Mouse (Mus musculus) adrenal gland, adult 2 months (tissue): ENCODE results near the gene Polr2i. TPM values are rescaled to one million over a fixed set of nuclear protein-coding genes. Genes with fewer than 3 reads are reported as not detected.

Experiments
- DNase-seq: peaks from one replicate; pipeline ENCODE4 v3.0.0; 2021
- polyA plus RNA-seq: library from polyadenylated mRNA; depleted of rRNA; stranded (reverse); fragments of >200 nt; gene quantifications from 2 replicates; pipeline ENCODE4 v1.2.3, GENCODE M21; 2012; rRNA removed
- total RNA-seq, 2 experiments: library from RNA; stranded (reverse); gene quantifications; 2 replicates each; pipeline ENCODE4 v1.2.3; 2021

Gene Polr2i
- total and polyA plus RNA-seq, 3 experiments: 74.2 to 84.9 (median 77.0) TPM

GRCm38 (mm10) chr7:30265935-30266334 is 34.2 kb downstream of the Polr2i start:
- no peak for DNase-seq

- no peak for DNase-seq
Observed at GRCm38 (mm10) chr7:30266780-30267179, 35.0 kb downstream of the Polr2i start.

- no peak for DNase-seq
Observed at GRCm38 (mm10) chr7:30269641-30270040, 37.9 kb downstream of the Polr2i start.

- DNase-seq: no peak
Observed at GRCm38 (mm10) chr7:30274383-30274782, 42.6 kb downstream of the Polr2i start.

- peak; percentile 25 for DNase-seq
Observed at GRCm38 (mm10) chr7:30278911-30279310, 47.2 kb downstream of the Polr2i start.

- no peak for DNase-seq
Observed at GRCm38 (mm10) chr7:30279536-30279935, 47.8 kb downstream of the Polr2i start.

GRCm38 (mm10) chr7:30279951-30280669 is 48.4 kb downstream of the Polr2i start, which contains the start of the genes Thap8 and Wdr62:
Gene Thap8 (plus strand): TSS chr7:30280094.
Gene Wdr62 (minus strand): TSS chr7:30280419.
- DNase-seq: peak; percentile 95

- DNase-seq: peak; percentile 91
Observed at GRCm38 (mm10) chr7:30280670-30281138, 49.0 kb downstream of the Polr2i start.

- no peak for DNase-seq
Observed at GRCm38 (mm10) chr7:30281522-30281921, 49.8 kb downstream of the Polr2i start.

- no peak for DNase-seq
Observed at GRCm38 (mm10) chr7:30282740-30283139, 51.0 kb downstream of the Polr2i start.

Other genes with a start within 250 kb of the Polr2i start
- gene Zfp568, start 248.0 kb upstream of the Polr2i start, total RNA-seq: 1 to 10 TPM; 5.2 to 7.1 TPM
- 1.1 and 1.6 TPM in 2 replicates for gene Zfp568, start 248.0 kb upstream of the Polr2i start, polyA plus RNA-seq
- 1 to 10 TPM; 2.1 to 2.8 TPM for gene Zfp14, start 180.6 kb upstream of the Polr2i start, total RNA-seq
- gene Zfp14, start 180.6 kb upstream of the Polr2i start, polyA plus RNA-seq: 0.81 and 1.7 TPM in 2 replicates
- 1 to 10 TPM; 1.6 to 2.5 TPM for gene Zfp82, start 159.0 kb upstream of the Polr2i start, total RNA-seq
- 0.06 and 0.11 TPM in 2 replicates for gene Zfp82, start 159.0 kb upstream of the Polr2i start, polyA plus RNA-seq
- gene Gm26920, start 141.5 kb upstream of the Polr2i start, total RNA-seq: under 1 TPM in 1 of 2 experiments, not detected in 1; 0.73 TPM
- gene Gm26920, start 141.5 kb upstream of the Polr2i start, polyA plus RNA-seq: not detected in 2 replicates
- gene Zfp566, start 141.4 kb upstream of the Polr2i start, total RNA-seq: 1 to 10 TPM; 2.2 to 2.6 TPM
- 1.5 and 1.6 TPM in 2 replicates for gene Zfp566, start 141.4 kb upstream of the Polr2i start, polyA plus RNA-seq
- 10 to 100 TPM; 35.4 to 39.5 TPM for gene Zfp260, start 137.2 kb upstream of the Polr2i start, total RNA-seq
- gene Zfp260, start 137.2 kb upstream of the Polr2i start, polyA plus RNA-seq: 6.2 and 9.7 TPM in 2 replicates
- 1 to 10 TPM; 2.5 to 4.2 TPM for gene Zfp382, start 110.0 kb upstream of the Polr2i start, total RNA-seq
- gene Zfp382, start 110.0 kb upstream of the Polr2i start, polyA plus RNA-seq: 0.07 and 0.44 TPM in 2 replicates
- 10 to 100 TPM; 45.7 to 52.1 TPM for gene Zfp146, start 62.2 kb upstream of the Polr2i start, total RNA-seq
- 2.2 and 2.5 TPM in 2 replicates for gene Zfp146, start 62.2 kb upstream of the Polr2i start, polyA plus RNA-seq
- gene Cox7a1, start 47.8 kb upstream of the Polr2i start, total RNA-seq: 100 to 1,000 TPM; 353 to 482 TPM
- 27.2 and 28.9 TPM in 2 replicates for gene Cox7a1, start 47.8 kb upstream of the Polr2i start, polyA plus RNA-seq
- 100 to 1,000 TPM; 629 to 666 TPM for gene Capns1, start 33.1 kb upstream of the Polr2i start, total RNA-seq
- gene Capns1, start 33.1 kb upstream of the Polr2i start, polyA plus RNA-seq: 1,680 and 2,038 TPM in 2 replicates
- gene Tbcb, start 324 bp downstream of the Polr2i start, total RNA-seq: 100 to 1,000 TPM in 1 of 2 experiments, 10 to 100 TPM in 1; 74.9 to 116 TPM
- 40.3 and 41.9 TPM in 2 replicates for gene Tbcb, start 324 bp downstream of the Polr2i start, polyA plus RNA-seq
- gene Ovol3, start 3.8 kb downstream of the Polr2i start, total RNA-seq: not detected
- gene Ovol3, start 3.8 kb downstream of the Polr2i start, polyA plus RNA-seq: not detected in 2 replicates
- not detected for gene Thap8, start 48.1 kb downstream of the Polr2i start, total RNA-seq
- 0.51 and 0.62 TPM in 2 replicates for gene Thap8, start 48.1 kb downstream of the Polr2i start, polyA plus RNA-seq
- 1 to 10 TPM; 4.8 to 6.1 TPM for gene Wdr62, start 48.5 kb downstream of the Polr2i start, total RNA-seq
- gene Wdr62, start 48.5 kb downstream of the Polr2i start, polyA plus RNA-seq: 16.3 and 17.6 TPM in 2 replicates
- gene Clip3, start 59.8 kb downstream of the Polr2i start, total RNA-seq: 10 to 100 TPM; 27.9 to 28.7 TPM
- 10.2 and 17.3 TPM in 2 replicates for gene Clip3, start 59.8 kb downstream of the Polr2i start, polyA plus RNA-seq
- 10 to 100 TPM; 57.8 to 73.6 TPM for gene Alkbh6, start 76.8 kb downstream of the Polr2i start, total RNA-seq
- gene Alkbh6, start 76.8 kb downstream of the Polr2i start, polyA plus RNA-seq: 276 and 312 TPM in 2 replicates
- gene Syne4, start 82.9 kb downstream of the Polr2i start, total RNA-seq: 10 to 100 TPM; 18.8 to 34.5 TPM
- 51.8 and 59.1 TPM in 2 replicates for gene Syne4, start 82.9 kb downstream of the Polr2i start, polyA plus RNA-seq
- gene E130208F15Rik, start 89.8 kb downstream of the Polr2i start, total RNA-seq: 1 to 10 TPM; 1.2 to 1.6 TPM
- 2.0 and 2.7 TPM in 2 replicates for gene E130208F15Rik, start 89.8 kb downstream of the Polr2i start, polyA plus RNA-seq
- gene Sdhaf1, start 91.9 kb downstream of the Polr2i start, total RNA-seq: 10 to 100 TPM in 1 of 2 experiments, 1 to 10 TPM in 1; 9.1 to 18.7 TPM
- gene Sdhaf1, start 91.9 kb downstream of the Polr2i start, polyA plus RNA-seq: 52.4 and 74.3 TPM in 2 replicates
- gene Lrfn3, start 130.8 kb downstream of the Polr2i start, total RNA-seq: 10 to 100 TPM in 1 of 2 experiments, 1 to 10 TPM in 1; 8.2 to 11.9 TPM
- gene Lrfn3, start 130.8 kb downstream of the Polr2i start, polyA plus RNA-seq: 32.9 and 37.6 TPM in 2 replicates
- 10 to 100 TPM; 34.7 to 41.9 TPM for gene Tyrobp, start 181.8 kb downstream of the Polr2i start, total RNA-seq
- 73.3 and 87.9 TPM in 2 replicates for gene Tyrobp, start 181.8 kb downstream of the Polr2i start, polyA plus RNA-seq
- gene Hcst, start 187.9 kb downstream of the Polr2i start, total RNA-seq: 1 to 10 TPM; 1.2 to 2.0 TPM
- gene Hcst, start 187.9 kb downstream of the Polr2i start, polyA plus RNA-seq: 6.3 and 7.9 TPM in 2 replicates
- gene Nfkbid, start 189.8 kb downstream of the Polr2i start, total RNA-seq: 1 to 10 TPM; 1.1 to 1.3 TPM
- gene Nfkbid, start 189.8 kb downstream of the Polr2i start, polyA plus RNA-seq: 3.7 and 4.1 TPM in 2 replicates
- gene Aplp1, start 213.6 kb downstream of the Polr2i start, total RNA-seq: 10 to 100 TPM; 22.7 to 43.2 TPM
- 37.7 and 54.1 TPM in 2 replicates for gene Aplp1, start 213.6 kb downstream of the Polr2i start, polyA plus RNA-seq
- gene Kirrel2, start 225.7 kb downstream of the Polr2i start, total RNA-seq: not detected
- not detected in 2 replicates for gene Kirrel2, start 225.7 kb downstream of the Polr2i start, polyA plus RNA-seq
- gene Nphs1, start 226.4 kb downstream of the Polr2i start, total RNA-seq: not detected
- not detected in 2 replicates for gene Nphs1, start 226.4 kb downstream of the Polr2i start, polyA plus RNA-seq